Mouse (Mus musculus) heart, adult 11 months (tissue): ENCODE measurements around the gene Tnnc2.

ENCODE experiments used
- DNase-seq: peaks from one replicate; pipeline ENCODE4 v3.0.0; 2022

Tnnc2 gene

GRCm38 (mm10) chr2:164771123-164771522 lies 8.6 kb downstream of the Tnnc2 start:
- DNase-seq = no peak

GRCm38 (mm10) chr2:164770279-164770678 lies 9.5 kb downstream of the Tnnc2 start:
- DNase-seq = no peak

GRCm38 (mm10) chr2:164769258-164770037 lies 10.3 kb downstream of the Tnnc2 start, which contains the start of gene Ube2c:
Ube2c (plus strand) TSS chr2:164769898.
- DNase-seq = peak; percentile 100

- no peak for DNase-seq
Measured at GRCm38 (mm10) chr2:164767812-164768540, 11.8 kb downstream of the Tnnc2 start.

DNA sequence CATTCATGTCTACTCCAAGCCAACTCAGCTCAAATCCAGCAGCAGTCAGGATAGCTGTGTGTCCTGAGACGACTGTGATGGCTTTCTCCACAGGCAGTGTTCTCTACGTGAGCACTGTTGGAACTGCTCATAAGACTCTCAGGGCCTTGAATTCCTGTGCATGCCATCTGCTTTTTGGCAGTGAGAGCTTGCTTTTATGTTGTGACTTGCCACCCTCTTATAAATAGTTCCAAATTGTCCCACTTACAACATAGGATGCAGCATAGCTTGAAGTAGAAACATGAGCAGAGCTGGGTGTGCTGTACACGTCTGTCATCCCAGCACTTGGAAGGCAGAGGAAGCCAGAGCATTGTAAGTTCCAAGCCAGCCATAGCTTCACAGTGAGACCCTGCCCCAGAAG lies 13.9 kb downstream of the Tnnc2 start:
- no peak for DNase-seq

GRCm38 (mm10) chr2:164762593-164762992 lies 17.2 kb downstream of the Tnnc2 start:
- DNase-seq = peak; percentile 70

- DNase-seq = peak; percentile 70
Measured at GRCm38 (mm10) chr2:164761971-164762370, 17.8 kb downstream of the Tnnc2 start.

- DNase-seq = peak; percentile 89
Measured at GRCm38 (mm10) chr2:164761502-164761901, 18.3 kb downstream of the Tnnc2 start.

GRCm38 (mm10) chr2:164760059-164760833 lies 19.5 kb downstream of the Tnnc2 start:
- DNase-seq = no peak

GRCm38 (mm10) chr2:164758692-164759091 lies 21.1 kb downstream of the Tnnc2 start:
- peak; percentile 77 for DNase-seq

GRCm38 (mm10) chr2:164757841-164758240 lies 21.9 kb downstream of the Tnnc2 start:
- peak; percentile 91 for DNase-seq

DNA sequence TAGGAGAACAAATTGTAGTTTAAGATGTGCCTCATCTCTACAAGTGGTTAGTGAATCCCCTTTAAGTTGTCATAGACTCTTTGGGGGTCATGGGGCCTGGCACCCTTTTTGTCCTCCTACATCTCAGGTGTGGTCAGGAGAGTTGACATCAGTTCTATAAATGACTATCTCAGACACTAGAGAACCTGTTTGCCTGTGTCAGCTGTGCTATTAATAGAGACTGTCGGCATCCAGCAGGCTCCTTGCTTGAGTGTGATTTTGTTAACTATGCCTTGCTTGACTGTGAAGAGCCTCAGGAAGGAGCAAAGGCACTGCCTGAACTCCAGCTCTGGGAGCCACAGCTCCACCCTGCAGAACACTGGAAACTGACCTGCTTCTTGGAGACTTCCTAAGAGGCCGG lies 25.0 kb downstream of the Tnnc2 start:
- peak; percentile 95 for DNase-seq

GRCm38 (mm10) chr2:164754105-164754504 lies 25.7 kb downstream of the Tnnc2 start:
- no peak for DNase-seq

DNA sequence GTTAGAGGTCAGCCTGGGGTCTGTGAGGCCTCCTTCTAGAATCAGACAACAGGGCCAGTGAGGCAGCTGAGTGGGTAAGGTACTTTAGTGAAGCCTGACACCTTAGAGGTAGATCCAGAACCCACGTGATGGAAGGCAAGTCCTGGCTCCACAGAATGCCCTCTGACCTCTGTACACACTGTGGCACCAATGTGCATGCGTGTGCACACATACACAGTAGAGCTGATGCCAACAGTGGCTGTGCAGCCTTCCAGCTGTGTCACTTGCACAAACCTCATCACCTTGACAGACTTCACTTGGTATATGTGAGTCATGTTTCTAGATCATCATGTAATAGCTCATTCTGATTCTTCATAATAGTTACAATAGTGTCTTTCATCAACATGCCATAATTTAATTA lies 27.3 kb downstream of the Tnnc2 start:
- DNase-seq = peak; percentile 81

GRCm38 (mm10) chr2:164748991-164749390 lies 30.8 kb downstream of the Tnnc2 start:
- no peak for DNase-seq

- DNase-seq = no peak
Measured at GRCm38 (mm10) chr2:164748191-164748590, 31.6 kb downstream of the Tnnc2 start.

GRCm38 (mm10) chr2:164746693-164747092 lies 33.1 kb downstream of the Tnnc2 start:
- no peak for DNase-seq

DNA sequence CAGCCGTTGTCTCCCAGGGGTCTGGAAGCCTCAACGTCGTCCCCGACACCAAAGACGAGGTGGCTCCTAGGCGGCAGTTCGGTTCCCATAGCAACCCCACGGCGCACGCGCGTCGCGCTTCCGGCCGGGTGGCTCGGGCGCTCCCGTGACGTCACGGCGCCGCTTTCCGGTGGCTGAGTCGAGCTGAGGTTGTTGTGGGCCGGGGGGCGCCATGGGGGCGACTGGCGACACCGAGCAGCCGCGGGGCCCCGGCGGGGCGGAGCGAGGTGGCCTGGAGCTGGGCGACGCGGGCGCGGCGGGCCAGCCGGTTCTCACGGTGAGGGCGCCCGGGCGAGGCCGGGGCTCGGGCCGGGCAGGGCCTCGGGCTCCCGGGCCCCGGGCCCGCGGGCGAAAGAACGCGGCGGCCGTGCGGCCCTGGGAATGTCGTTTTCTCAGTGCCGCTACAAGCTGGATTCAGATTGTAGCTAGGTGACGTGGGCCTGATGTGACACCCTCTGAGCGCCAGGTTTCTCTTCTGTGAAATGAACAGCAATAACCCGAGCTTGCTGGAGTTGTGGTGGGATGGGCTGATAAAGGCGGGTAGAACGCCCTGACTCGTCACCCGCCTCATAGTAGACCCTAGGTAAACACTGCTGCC lies 33.8 kb downstream of the Tnnc2 start, which contains the start of the genes Wfdc3 and Dnttip1:
Wfdc3 (minus strand) TSS at position 89 of the 637 bp plus-strand sequence.
Dnttip1 (plus strand) TSS at position 141 of the 637 bp plus-strand sequence.
- peak; percentile 99 for DNase-seq

GRCm38 (mm10) chr2:164744987-164745386 lies 34.8 kb downstream of the Tnnc2 start:
- peak; percentile 86 for DNase-seq

- DNase-seq = no peak
Measured at GRCm38 (mm10) chr2:164739876-164740275, 39.9 kb downstream of the Tnnc2 start.

GRCm38 (mm10) chr2:164737377-164738090 lies 42.2 kb downstream of the Tnnc2 start:
- DNase-seq = no peak

DNA sequence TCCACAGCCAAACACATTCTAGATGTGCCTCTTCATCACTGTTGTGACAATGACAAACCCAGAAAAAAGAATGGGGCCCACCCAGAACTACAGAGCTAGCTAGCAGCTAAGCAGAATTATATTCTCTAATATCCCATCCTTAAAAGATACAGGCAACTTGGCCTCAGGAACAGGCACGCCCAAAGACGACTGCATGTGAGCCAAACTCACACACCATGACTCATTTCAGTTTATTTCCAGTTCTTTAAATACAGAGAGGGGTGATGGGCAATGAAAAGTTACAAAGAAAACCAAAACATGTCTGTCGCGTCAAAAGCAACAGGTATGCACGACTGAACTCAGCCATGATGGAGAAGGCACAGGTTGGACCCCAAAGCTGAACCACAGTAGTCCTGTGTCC lies 44.3 kb downstream of the Tnnc2 start:
- DNase-seq = no peak
